Mouse (Mus musculus): ENCODE results near the gene Gng5. TPM values are rescaled to one million over a fixed set of nuclear protein-coding genes. Genes with fewer than 3 reads are reported as not detected.

The Gng5 gene
- polyA plus RNA-seq (2014; fragmentation: Nextera tagmentation; extraction: Ambion mirVana): 1,038 and 1,404 TPM in 2 replicates

DNA sequence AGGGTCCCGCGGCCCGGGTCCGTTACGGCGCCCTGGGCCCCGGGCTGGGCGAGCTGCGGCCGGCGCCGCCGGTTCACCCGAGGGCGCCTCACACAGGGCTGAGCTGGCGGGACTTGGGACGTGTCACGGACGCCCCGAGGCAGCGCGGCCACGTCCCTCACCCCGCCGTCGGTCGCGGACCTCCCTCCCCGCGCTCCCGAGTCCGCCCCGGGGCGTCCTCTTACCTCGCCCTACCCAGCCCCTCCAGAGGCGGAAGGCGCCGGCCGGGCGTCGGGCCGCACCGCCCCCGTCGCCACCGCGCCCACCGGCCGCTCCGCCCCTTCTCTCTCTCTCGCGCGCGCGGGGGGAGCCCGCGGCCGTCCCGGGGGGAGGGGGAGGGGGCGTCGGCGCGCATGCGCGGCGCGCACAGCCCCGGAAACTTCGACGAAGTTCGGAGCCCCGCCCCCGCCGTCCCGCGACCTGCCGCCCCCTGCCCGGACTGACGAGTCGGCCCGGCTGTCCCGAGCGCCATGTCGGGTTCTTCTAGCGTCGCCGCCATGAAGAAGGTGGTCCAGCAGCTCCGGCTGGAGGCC, at the start of gene Gng5, which contains the start of gene Spata1:
Gene Gng5 (plus strand): TSS at position 377 of the 572 bp plus-strand sequence.
Gene Spata1 (minus strand): TSS at position 323 of the 572 bp plus-strand sequence.
- peak within 1 kb of the TSS; percentile 80 for H3K4me3 ChIP-seq (ENCODE audit: low read length)
- peak within 1 kb of the TSS; percentile 82 for H3K9ac ChIP-seq (ENCODE audit: low read depth, low read length)
- H3K4me1 ChIP-seq (ENCODE audit: control insufficient read depth, insufficient read depth, low read length): peaks cover 9% of the 10 kb centered on the region; the same call in 1 of the 2 replicates
- peak; percentile 96 for ATAC-seq (ENCODE audit: low FRiP score, low TSS enrichment)
- 0% methylated on average over 62 of the region's 88 CpGs for WGBS
- H3K27me3 ChIP-seq (ENCODE audit: control insufficient read depth, insufficient read depth, low read length): no peaks in the 10 kb centered on the region
- H3K9me3 ChIP-seq (ENCODE audit: control insufficient read depth, low read length): no peaks in the 10 kb centered on the region
- peaks cover 11% of the 10 kb centered on the region for H3K36me3 ChIP-seq (ENCODE audit: control insufficient read depth, insufficient read depth, low read length)
- peak within 1 kb of the TSS; percentile 89 for H3K27ac ChIP-seq (ENCODE audit: low read depth, low read length)
- H3K4me2 ChIP-seq (replicated peaks; ENCODE audit: low read depth, low read length): peak within 1 kb of the TSS; percentile 72

DNA sequence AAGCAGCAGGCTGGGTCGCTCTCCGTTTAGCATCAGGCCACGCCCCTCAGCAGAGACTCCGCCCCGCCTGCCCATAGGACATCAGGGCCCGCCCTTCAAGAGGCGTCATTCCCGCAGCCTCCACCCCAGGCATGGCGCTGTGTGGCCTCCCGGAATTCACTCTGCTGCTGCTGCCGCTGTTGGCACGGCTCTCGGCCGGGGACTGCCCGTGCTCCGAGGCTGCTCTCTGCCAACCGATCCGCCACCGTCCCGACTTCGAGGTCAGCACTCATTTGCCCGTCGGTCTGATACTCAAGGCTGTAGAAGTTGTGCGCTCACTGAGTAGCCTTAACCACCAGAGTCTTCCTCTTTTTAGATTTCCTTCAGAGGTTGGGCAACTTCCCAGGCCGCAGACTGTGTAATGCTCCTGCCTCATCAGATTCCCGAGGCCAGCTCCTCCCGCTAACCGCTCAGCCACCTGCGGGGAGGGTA, 49.2 kb upstream of the Gng5 start:
- no peaks in the 10 kb centered on the region for H3K4me1 ChIP-seq (ENCODE audit: control insufficient read depth, insufficient read depth, low read length)
- peak overlapping the region; percentile 76 for H3K4me2 ChIP-seq (replicated peaks; ENCODE audit: low read depth, low read length)
- ATAC-seq (ENCODE audit: low FRiP score, low TSS enrichment): peak; percentile 100
- H3K9ac ChIP-seq (ENCODE audit: low read depth, low read length): peak overlapping the region; percentile 77
- H3K27me3 ChIP-seq (ENCODE audit: control insufficient read depth, insufficient read depth, low read length): no peaks in the 10 kb centered on the region
- peak overlapping the region; percentile 64 for H3K4me3 ChIP-seq (ENCODE audit: low read length)
- no peaks in the 10 kb centered on the region for H3K9me3 ChIP-seq (ENCODE audit: control insufficient read depth, low read length)
- H3K27ac ChIP-seq (ENCODE audit: low read depth, low read length): peak overlapping the region; percentile 83
- peaks cover 2% of the 10 kb centered on the region; the same call in 1 of the 2 replicates for H3K36me3 ChIP-seq (ENCODE audit: control insufficient read depth, insufficient read depth, low read length)
- under 1% methylated on average over 29 of the region's 29 CpGs for whole genome bisulfite sequencing

DNA sequence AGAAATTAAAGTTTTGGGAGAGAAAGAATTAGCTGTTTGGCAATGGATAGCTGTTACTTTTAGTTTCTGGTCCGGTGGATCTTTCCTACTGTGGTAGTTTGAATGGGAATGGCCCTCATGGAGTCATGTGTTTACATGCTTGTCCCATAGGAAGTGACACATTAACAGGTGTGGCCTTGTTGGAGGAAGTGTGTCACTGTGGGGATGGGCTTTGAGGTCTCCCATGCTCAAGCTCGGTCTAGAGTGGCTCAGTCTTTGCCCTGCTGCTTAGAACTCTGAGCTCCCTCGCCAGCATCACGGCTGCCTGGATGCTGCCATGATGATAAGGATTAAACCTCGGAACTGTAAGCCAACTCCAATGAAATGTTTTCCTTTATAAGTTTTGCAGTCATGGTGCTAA, 48.2 kb upstream of the Gng5 start:
- ATAC-seq (ENCODE audit: low FRiP score, low TSS enrichment): no peak
- H3K27ac ChIP-seq (ENCODE audit: low read depth, low read length): no peak overlapping the region
- no peak overlapping the region for H3K9ac ChIP-seq (ENCODE audit: low read depth, low read length)
- H3K4me2 ChIP-seq (replicated peaks; ENCODE audit: low read depth, low read length): peak overlapping the region; percentile 76
- no peaks in the 10 kb centered on the region for H3K4me1 ChIP-seq (ENCODE audit: control insufficient read depth, insufficient read depth, low read length)
- no peak overlapping the region for H3K4me3 ChIP-seq (ENCODE audit: low read length)
- H3K36me3 ChIP-seq (ENCODE audit: control insufficient read depth, insufficient read depth, low read length): peaks cover 8% of the 10 kb centered on the region; the same call in 1 of the 2 replicates
- H3K27me3 ChIP-seq (ENCODE audit: control insufficient read depth, insufficient read depth, low read length): no peaks in the 10 kb centered on the region
- 86% methylated on average over 5 of the region's 5 CpGs for WGBS
- H3K9me3 ChIP-seq (ENCODE audit: control insufficient read depth, low read length): no peaks in the 10 kb centered on the region

DNA sequence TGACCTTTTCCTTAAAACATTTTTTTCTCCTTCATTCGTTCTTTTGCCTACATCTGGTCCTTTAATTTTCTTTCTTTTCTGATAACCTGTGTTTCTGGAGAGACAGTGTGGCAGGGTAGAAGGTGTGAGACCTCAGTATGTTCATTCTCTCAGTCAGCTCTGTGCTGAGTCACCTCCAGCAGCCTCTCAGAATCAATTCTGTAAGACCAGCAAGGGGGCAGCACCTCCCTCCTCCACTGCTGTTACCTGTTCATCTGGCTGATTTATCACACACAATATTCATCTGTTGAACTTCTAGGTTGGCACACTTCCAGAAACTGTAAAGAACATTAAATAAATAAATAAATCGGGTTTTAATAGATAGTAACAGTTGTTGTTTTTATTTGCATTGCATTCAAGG, 36.7 kb upstream of the Gng5 start:
- Histone ChIP-seq H3K4me2 (replicated peaks; ENCODE audit: low read depth, low read length) (no peak overlapping the region), H3K4me3 (ENCODE audit: low read length) (no peak overlapping the region), H3K9me3 (ENCODE audit: control insufficient read depth, low read length) (no peaks in the 10 kb centered on the region), H3K27me3 (ENCODE audit: control insufficient read depth, insufficient read depth, low read length) (no peaks in the 10 kb centered on the region), H3K4me1 (ENCODE audit: control insufficient read depth, insufficient read depth, low read length) (no peaks in the 10 kb centered on the region), H3K27ac (ENCODE audit: low read depth, low read length) (no peak overlapping the region), H3K36me3 (ENCODE audit: control insufficient read depth, insufficient read depth, low read length) (peaks cover 2% of the 10 kb centered on the region; the same call in 1 of the 2 replicates), H3K9ac (ENCODE audit: low read depth, low read length) (no peak overlapping the region)
- WGBS: 61% methylated on average over 2 of the region's 2 CpGs
- ATAC-seq (ENCODE audit: low FRiP score, low TSS enrichment): no peak

DNA sequence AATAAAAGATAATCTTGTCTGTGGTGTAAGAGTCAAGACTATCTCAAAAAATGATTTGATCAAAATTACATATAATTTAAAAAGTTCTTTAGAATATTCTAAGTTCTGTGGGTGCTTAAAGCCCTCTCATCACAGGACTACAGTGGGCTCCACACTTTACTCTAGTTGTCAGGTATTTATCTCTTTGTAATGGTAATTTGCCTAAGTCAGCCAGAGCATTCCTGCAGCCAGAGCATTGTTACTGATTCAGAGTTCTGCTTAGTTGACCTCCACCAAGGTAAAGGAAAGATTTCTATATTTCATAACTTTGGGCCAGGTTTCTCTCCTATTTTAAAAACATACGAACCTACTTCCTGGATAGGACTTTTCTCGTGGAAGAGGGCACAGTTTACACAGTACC, 30.4 kb upstream of the Gng5 start:
- H3K27me3 ChIP-seq (ENCODE audit: control insufficient read depth, insufficient read depth, low read length): no peaks in the 10 kb centered on the region
- no peak overlapping the region for H3K4me3 ChIP-seq (ENCODE audit: low read length)
- H3K4me1 ChIP-seq (ENCODE audit: control insufficient read depth, insufficient read depth, low read length): no peaks in the 10 kb centered on the region
- no peaks in the 10 kb centered on the region for H3K36me3 ChIP-seq (ENCODE audit: control insufficient read depth, insufficient read depth, low read length)
- no peak for ATAC-seq (ENCODE audit: low FRiP score, low TSS enrichment)
- 79% methylated on average over 2 of the region's 2 CpGs for WGBS
- H3K9me3 ChIP-seq (ENCODE audit: control insufficient read depth, low read length): no peaks in the 10 kb centered on the region
- H3K9ac ChIP-seq (ENCODE audit: low read depth, low read length): no peak overlapping the region
- H3K4me2 ChIP-seq (replicated peaks; ENCODE audit: low read depth, low read length): no peak overlapping the region
- H3K27ac ChIP-seq (ENCODE audit: low read depth, low read length): no peak overlapping the region

DNA sequence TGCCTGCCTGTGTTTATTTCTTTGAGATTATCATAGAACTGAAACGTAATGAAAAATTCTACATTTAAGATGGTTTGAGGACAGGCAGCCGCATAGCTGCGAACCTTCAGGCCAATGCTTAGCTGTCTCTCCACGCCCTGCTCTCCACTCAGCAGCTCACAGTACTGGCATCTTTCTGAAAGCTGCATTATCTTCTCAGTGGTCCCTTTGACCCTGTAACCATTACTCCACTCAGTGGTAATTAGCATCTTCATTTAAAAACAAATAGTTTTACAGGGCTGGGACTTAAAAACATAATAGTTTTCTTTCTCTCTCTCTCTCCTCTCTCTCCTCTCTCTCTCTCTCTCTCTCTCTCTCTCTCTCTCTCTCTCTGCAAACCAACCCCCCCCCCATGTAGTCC, 26.9 kb upstream of the Gng5 start:
- no peak for ATAC-seq (ENCODE audit: low FRiP score, low TSS enrichment)
- Histone ChIP-seq H3K4me1 (ENCODE audit: control insufficient read depth, insufficient read depth, low read length) (no peaks in the 10 kb centered on the region), H3K27me3 (ENCODE audit: control insufficient read depth, insufficient read depth, low read length) (no peaks in the 10 kb centered on the region), H3K9ac (ENCODE audit: low read depth, low read length) (no peak overlapping the region), H3K27ac (ENCODE audit: low read depth, low read length) (no peak overlapping the region), H3K9me3 (ENCODE audit: control insufficient read depth, low read length) (no peaks in the 10 kb centered on the region), H3K36me3 (ENCODE audit: control insufficient read depth, insufficient read depth, low read length) (no peaks in the 10 kb centered on the region), H3K4me2 (replicated peaks; ENCODE audit: low read depth, low read length) (no peak overlapping the region), H3K4me3 (ENCODE audit: low read length) (no peak overlapping the region)
- 75% methylated on average over 4 of the region's 4 CpGs for WGBS

DNA sequence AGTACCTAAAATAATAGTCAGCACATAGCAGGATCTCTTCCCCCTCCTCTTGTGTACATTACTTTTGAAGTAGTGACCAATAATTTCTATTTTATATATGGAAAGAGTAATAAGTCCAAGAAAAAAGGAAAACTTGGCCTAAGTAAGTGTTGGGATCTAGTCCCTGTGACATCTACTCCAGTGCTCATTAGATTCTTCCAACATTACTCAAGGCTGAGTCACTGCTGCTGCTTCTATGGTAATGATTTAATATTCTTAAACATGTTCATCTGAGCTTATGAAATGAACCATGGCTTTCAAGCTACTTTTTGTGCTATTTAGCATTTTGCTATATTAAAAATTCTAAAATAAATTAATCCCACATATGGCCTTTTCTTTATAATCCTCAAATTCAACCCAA, 25.9 kb upstream of the Gng5 start:
- Histone ChIP-seq H3K4me3 (ENCODE audit: low read length) (no peak overlapping the region), H3K36me3 (ENCODE audit: control insufficient read depth, insufficient read depth, low read length) (no peaks in the 10 kb centered on the region), H3K4me1 (ENCODE audit: control insufficient read depth, insufficient read depth, low read length) (no peaks in the 10 kb centered on the region), H3K27me3 (ENCODE audit: control insufficient read depth, insufficient read depth, low read length) (no peaks in the 10 kb centered on the region), H3K27ac (ENCODE audit: low read depth, low read length) (no peak overlapping the region), H3K4me2 (replicated peaks; ENCODE audit: low read depth, low read length) (no peak overlapping the region), H3K9me3 (ENCODE audit: control insufficient read depth, low read length) (no peaks in the 10 kb centered on the region), H3K9ac (ENCODE audit: low read depth, low read length) (no peak overlapping the region)
- ATAC-seq (ENCODE audit: low FRiP score, low TSS enrichment): no peak

DNA sequence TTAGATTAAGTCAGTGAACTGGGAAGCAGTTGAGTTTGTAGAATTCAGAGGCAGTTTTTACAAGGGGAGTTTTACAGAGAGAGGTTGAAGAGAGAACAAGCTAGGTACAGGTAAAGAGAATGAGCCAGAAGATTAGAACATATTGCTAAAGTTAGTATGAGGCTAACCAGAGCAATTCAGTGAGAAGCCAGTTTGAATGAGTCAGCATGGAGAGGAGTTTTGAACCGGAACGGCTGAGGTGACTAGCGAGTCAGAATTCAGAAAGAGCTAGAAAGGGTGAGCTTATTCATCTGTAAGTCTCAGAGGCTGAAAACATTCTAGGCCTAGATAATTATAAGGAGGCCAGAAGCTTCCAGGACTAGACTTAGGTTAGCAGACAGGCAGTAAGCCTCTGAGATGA, 25.2 kb upstream of the Gng5 start:
- no peak overlapping the region for H3K27ac ChIP-seq (ENCODE audit: low read depth, low read length)
- 86% methylated on average over 3 of the region's 3 CpGs for WGBS
- H3K9ac ChIP-seq (ENCODE audit: low read depth, low read length): no peak overlapping the region
- H3K9me3 ChIP-seq (ENCODE audit: control insufficient read depth, low read length): no peaks in the 10 kb centered on the region
- no peaks in the 10 kb centered on the region for H3K27me3 ChIP-seq (ENCODE audit: control insufficient read depth, insufficient read depth, low read length)
- H3K36me3 ChIP-seq (ENCODE audit: control insufficient read depth, insufficient read depth, low read length): no peaks in the 10 kb centered on the region
- no peak for ATAC-seq (ENCODE audit: low FRiP score, low TSS enrichment)
- H3K4me3 ChIP-seq (ENCODE audit: low read length): no peak overlapping the region
- no peak overlapping the region for H3K4me2 ChIP-seq (replicated peaks; ENCODE audit: low read depth, low read length)
- H3K4me1 ChIP-seq (ENCODE audit: control insufficient read depth, insufficient read depth, low read length): no peaks in the 10 kb centered on the region

DNA sequence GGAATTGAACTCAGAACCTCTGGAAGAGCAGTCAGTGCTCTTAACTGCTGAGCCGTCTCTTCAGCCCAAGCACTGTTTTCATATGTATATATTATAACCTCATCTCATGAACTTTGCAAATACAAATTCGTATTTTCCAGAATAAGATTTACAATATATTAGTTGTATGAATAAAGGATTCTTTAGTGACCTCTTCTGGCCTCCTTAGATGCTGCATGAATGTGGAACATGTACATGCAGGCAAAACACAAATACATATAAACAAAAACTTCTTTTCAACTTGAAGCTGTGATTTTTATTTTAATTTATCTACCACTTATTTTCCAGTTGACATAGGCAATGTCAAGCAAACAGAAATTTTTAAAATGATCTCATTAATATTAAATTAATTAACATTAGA, 17.6 kb upstream of the Gng5 start:
- Histone ChIP-seq H3K9ac (ENCODE audit: low read depth, low read length) (no peak overlapping the region), H3K4me1 (ENCODE audit: control insufficient read depth, insufficient read depth, low read length) (no peaks in the 10 kb centered on the region), H3K27ac (ENCODE audit: low read depth, low read length) (no peak overlapping the region), H3K27me3 (ENCODE audit: control insufficient read depth, insufficient read depth, low read length) (no peaks in the 10 kb centered on the region), H3K4me3 (ENCODE audit: low read length) (no peak overlapping the region), H3K9me3 (ENCODE audit: control insufficient read depth, low read length) (no peaks in the 10 kb centered on the region), H3K36me3 (ENCODE audit: control insufficient read depth, insufficient read depth, low read length) (no peaks in the 10 kb centered on the region), H3K4me2 (replicated peaks; ENCODE audit: low read depth, low read length) (no peak overlapping the region)
- 61% methylated on average over 2 of the region's 2 CpGs for WGBS
- ATAC-seq (ENCODE audit: low FRiP score, low TSS enrichment): no peak

All from kidney, embryonic 14.5 days (tissue).